Mouse (Mus musculus): ENCODE data around the gene Gm13283.
"Not testable (repeated sequence)": the region's sequence is repeated elsewhere in the genome, so short reads cannot be mapped to it uniquely, and the experiment has no call there.

Gene Gm13283

GRCm38 (mm10) chr4:88759610-88760268, at the start of gene Gm13283:
TSS of gene Gm13283 (plus strand) at chr4:88760119.
- DNase-seq (ENCODE audit: inconsistent ontology term) = not testable (repeated sequence)

- DNase-seq (ENCODE audit: inconsistent ontology term) = peak; percentile 35
Observed at GRCm38 (mm10) chr4:88714281-88714680, 45.6 kb upstream of the Gm13283 start.

GRCm38 (mm10) chr4:88715059-88715458, 44.9 kb upstream of the Gm13283 start:
- peak; percentile 30 for DNase-seq (ENCODE audit: inconsistent ontology term)

GRCm38 (mm10) chr4:88718715-88719114, 41.2 kb upstream of the Gm13283 start:
- DNase-seq (ENCODE audit: inconsistent ontology term) = no peak

- peak; percentile 97 for DNase-seq (ENCODE audit: inconsistent ontology term)
Observed at GRCm38 (mm10) chr4:88721791-88722721, 37.9 kb upstream of the Gm13283 start, which contains the start of the genes Gm26566 and Klhl9. TSS of gene Gm26566 (plus strand) at chr4:88721805. TSS of gene Klhl9 (minus strand) at chr4:88722465.

- DNase-seq (ENCODE audit: inconsistent ontology term) = no peak
Observed at GRCm38 (mm10) chr4:88723497-88724090, 36.3 kb upstream of the Gm13283 start.

- no peak for DNase-seq (ENCODE audit: inconsistent ontology term)
Observed at GRCm38 (mm10) chr4:88726727-88727126, 33.2 kb upstream of the Gm13283 start.

GRCm38 (mm10) chr4:88727324-88727723, 32.6 kb upstream of the Gm13283 start:
- DNase-seq (ENCODE audit: inconsistent ontology term) = peak; percentile 15

- peak; percentile 53 for DNase-seq (ENCODE audit: inconsistent ontology term)
Observed at GRCm38 (mm10) chr4:88738480-88738879, 21.4 kb upstream of the Gm13283 start.

GRCm38 (mm10) chr4:88739036-88739435, 20.9 kb upstream of the Gm13283 start:
- no peak for DNase-seq (ENCODE audit: inconsistent ontology term)

GRCm38 (mm10) chr4:88741426-88741825, 18.5 kb upstream of the Gm13283 start:
- no peak for DNase-seq (ENCODE audit: inconsistent ontology term)

- DNase-seq (ENCODE audit: inconsistent ontology term) = no peak
Observed at GRCm38 (mm10) chr4:88742771-88743371, 17.0 kb upstream of the Gm13283 start.

GRCm38 (mm10) chr4:88744207-88744606, 15.7 kb upstream of the Gm13283 start:
- DNase-seq (ENCODE audit: inconsistent ontology term) = no peak

GRCm38 (mm10) chr4:88749926-88750325, 10.0 kb upstream of the Gm13283 start:
- no peak for DNase-seq (ENCODE audit: inconsistent ontology term)

GRCm38 (mm10) chr4:88754818-88755340, 5.0 kb upstream of the Gm13283 start, which contains the start of gene Gm13271:
TSS of gene Gm13271 (plus strand) at chr4:88754868.
- not testable (repeated sequence) for DNase-seq (ENCODE audit: inconsistent ontology term)

GRCm38 (mm10) chr4:88756581-88757513, 3.1 kb upstream of the Gm13283 start:
- DNase-seq (ENCODE audit: inconsistent ontology term) = peak; percentile 47

GRCm38 (mm10) chr4:88757628-88758031, 2.3 kb upstream of the Gm13283 start:
- peak; percentile 91 for DNase-seq (ENCODE audit: inconsistent ontology term)

GRCm38 (mm10) chr4:88758751-88759150, 1.2 kb upstream of the Gm13283 start:
- not testable (repeated sequence) for DNase-seq (ENCODE audit: inconsistent ontology term)

GRCm38 (mm10) chr4:88760431-88760830, 512 bp downstream of the Gm13283 start:
- DNase-seq (ENCODE audit: inconsistent ontology term) = peak; percentile 74

- DNase-seq (ENCODE audit: inconsistent ontology term) = not testable (repeated sequence)
Observed at GRCm38 (mm10) chr4:88761776-88762175, 1.9 kb downstream of the Gm13283 start.
